Mouse (Mus musculus): ENCODE measurements around the gene Upk3a.

The Upk3a gene

DNA sequence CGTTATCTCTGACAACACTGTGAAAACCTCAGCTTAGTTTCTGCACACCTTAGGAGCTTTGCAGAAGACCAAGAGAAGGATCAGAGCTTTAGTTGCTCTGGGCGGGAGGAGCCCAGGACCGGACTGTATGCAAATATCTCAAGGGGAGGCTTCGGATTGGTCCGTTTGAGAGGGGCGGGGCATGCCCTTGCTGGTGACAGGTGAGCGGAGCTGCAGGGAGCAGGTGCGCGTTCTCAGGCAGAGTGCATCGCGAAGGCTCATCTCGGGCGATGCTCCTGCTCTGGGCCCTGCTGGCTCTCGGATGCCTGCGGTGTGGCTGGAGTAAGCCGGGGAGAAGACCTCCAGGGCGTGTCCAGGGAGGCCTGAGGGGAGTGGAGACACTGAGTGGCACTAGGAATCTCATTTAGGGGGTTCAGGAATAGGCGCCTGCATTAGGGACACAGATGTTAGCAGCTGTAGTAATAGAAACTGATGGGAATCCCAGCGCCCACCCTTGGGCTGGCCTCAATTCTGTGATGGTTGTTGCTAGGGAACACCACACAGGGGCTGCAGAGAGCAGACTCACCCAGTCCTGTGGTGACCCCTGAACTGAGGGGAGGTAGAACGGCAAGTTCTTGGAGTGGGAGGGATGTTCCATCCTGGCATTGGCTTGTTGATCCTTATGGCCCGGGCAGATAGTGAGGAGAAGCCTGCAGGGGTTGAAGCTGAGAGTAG lies at the start of gene Upk3a:
TSS of gene Upk3a (plus strand) at position 191 of the 714 bp plus-strand sequence.
- in situ Hi-C loops (cut with MboI; ENCODE audit: low sequenced_read_pairs), result no loop called here

DNA sequence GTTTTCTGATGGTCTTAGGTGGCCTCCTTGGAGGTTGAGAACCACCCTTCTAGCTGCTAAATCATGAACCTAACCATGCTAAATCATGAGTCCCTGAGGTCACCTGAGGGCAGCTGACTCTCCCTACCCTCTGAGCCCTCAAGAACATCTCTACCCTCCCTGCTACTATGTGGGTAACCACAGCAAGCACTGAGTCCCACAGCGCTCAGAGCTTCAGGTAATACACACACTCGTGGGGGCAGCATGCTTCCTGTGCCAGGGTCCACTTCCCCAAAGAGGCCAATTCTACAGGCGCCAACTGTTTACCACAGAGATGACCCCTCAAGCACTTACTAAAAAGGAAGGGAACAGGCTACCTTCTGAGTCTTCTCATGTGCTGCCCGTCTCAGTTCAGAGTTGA lies 48.4 kb upstream of the Upk3a start:
- in situ Hi-C loops (cut with MboI; ENCODE audit: low sequenced_read_pairs), result no loop called here

DNA sequence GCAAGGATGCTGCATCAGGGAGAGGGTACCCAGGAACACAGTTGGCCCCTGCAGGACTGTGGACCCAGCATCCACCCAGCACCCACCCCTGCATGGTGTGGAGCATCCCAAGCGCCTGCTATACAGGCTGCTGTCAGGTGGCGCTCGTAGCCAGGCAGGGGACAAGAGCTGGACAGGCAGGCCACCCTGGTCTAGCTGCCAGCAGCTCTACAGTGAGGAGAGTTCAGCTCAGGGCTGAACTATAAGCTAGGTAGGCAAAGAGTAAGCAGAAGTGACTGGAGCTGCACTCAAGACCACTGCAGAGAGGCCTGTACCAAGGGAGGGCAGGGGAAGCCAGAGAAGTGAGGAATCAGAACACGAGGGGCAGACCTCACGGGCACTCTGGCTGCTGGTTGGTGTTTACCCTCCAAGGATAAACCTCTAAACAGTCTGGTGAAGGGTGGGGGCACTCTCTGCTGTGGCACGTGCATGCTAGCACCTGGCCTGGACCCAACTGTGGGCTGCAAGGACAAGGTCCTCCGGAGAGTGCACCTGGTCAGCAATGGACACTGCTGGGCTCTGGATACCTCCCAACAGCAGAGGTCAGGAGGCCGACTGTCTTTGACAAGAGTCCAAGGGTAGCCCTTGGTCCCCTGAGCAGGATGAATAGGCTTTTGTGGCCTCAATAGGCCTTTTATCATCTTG lies 43.9 kb upstream of the Upk3a start:
- in situ Hi-C loops (cut with MboI; ENCODE audit: low sequenced_read_pairs), result no loop called here

DNA sequence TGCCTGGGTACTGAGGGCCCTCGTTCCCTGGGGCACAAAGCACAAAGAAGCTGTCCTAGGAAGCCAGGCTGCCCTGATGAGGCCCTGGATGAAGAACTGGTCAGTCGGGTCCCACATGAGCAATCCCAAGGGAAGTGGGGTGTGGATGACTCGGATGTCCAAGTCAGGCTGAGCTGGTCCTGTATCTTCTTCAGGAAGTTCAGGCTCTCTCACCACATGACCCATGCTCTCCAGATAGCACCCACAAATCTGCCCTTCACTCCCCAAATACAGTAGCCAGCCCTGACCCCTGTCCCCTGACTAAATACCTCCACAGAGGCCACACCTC lies 43.4 kb upstream of the Upk3a start:
- in situ Hi-C loops (cut with MboI; ENCODE audit: low sequenced_read_pairs), result no loop called here

DNA sequence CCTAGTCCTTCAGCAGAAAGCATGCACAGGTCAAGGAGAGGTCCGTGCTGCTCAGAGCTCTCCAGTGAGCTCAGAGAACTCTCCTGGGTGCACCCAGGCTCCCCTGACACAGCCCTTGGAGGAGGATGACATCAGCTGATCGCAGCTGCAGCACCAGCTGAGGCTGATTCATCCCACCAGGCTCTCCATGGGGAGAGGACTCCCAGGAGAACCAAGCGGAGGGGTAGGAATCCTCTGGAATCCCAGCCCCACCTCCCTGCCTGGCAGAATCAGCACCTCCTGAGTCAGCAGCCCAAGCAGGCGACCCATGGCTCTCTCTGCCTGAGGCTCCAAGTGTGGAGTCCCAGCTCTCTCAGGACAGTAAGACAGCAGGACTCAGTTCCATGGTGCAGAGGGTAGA lies 41.2 kb upstream of the Upk3a start:
- in situ Hi-C loops (cut with MboI; ENCODE audit: low sequenced_read_pairs), result no loop called here

DNA sequence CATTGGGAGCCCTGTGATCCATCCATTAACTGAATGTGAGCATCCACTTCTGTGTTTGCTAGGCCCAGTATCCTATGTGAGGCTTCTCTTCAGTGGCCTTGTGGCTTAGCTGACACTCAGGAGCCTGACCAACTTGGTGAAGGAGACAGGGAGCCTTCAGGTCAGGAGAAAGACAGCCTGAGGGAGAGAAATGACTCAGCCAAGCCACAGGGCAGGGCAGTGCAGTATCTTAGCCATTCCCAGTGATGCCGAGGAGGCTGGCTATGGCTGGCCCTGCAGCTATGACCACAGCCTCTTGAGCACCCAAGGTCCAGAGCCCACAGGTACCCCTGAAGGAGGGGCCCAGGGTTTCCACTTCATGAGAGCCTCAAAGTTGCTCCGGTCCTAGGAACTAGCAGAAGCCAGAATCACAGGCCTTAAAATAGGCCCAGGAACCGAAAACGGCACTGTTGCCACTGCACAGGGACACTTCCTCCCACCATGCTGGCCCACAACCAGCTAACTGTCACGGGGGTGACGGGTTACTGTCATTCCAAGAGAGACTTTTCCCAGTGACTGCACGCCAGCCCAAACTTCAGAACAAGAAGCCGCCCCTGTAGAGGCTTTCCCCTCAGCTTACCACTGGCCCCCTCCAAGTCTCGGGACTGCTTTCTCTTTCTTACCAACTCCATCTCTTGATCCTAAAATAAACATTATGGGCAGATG lies 35.2 kb upstream of the Upk3a start:
- in situ Hi-C loops (cut with MboI; ENCODE audit: low sequenced_read_pairs), result no loop called here

DNA sequence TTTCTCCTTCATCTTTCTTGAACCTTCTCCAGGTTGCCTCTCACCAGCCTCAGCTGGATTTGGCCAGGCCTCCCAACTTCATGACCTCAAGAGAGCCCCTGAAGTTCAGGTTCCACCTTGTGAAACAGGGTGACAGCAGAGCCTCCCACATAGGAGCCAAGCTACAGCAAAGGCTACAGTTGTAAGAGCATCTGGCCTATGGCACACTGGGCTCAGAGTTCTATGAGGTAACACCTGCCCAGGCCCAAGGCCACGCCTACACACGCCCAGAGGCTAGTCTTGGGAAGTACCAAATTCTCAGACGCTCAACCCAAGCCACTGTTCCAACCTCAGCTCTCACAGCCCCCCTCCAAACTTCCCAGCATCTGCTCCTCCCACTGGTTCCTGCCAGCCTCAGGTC lies 34.1 kb upstream of the Upk3a start:
- in situ Hi-C loops (cut with MboI; ENCODE audit: low sequenced_read_pairs), result no loop called here

DNA sequence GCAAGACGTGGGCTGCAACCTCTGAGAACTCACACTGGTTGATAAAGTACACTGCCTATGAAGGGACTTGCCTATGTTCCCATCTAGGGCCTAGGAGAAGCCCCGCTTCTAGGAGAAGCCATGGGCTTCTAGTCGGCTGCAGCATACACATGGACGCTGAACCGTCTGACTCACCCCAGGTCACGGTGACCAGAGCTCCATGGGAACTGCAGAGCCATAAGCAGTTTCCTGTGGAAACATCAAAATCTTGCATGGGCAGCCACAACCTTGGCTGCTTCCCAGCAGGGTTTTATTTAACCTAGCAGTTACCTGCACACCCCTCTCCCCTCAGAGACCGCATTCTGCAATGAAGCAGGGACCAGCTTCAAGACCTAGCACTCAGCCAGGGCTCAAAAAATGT lies 33.2 kb upstream of the Upk3a start:
- in situ Hi-C loops (cut with MboI; ENCODE audit: low sequenced_read_pairs), result no loop called here

DNA sequence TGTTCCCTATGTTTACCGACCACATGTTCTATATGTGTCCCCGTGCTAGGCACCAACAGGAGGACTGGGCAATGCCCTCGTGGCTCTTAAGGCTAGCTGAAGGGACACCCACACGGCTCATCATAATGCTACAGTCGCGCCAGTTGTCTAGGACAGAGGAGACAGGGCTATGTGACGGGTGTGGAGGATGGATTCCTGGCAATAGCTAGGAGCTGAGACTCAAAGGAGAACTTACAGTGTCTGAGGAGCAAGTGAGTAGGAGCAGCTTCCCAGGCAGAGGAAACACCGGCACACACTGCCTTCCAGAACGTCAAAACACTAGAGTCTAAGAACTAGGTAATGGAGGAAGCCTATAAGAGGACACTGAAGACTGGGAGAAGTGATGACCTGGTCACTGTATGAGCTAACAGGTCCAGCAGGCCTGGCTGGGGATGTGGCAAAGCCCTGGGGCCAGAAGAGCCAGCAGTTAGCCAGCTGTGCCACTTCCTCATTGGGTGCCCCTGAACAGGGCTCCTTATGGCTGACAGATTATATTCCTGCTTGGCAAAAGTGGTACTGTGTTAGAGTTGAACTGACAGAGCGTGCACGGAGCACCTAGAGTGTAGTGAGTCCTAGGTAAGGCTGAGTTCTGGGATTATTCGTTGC lies 31.3 kb upstream of the Upk3a start:
- in situ Hi-C loops (cut with MboI; ENCODE audit: low sequenced_read_pairs), result no loop called here

DNA sequence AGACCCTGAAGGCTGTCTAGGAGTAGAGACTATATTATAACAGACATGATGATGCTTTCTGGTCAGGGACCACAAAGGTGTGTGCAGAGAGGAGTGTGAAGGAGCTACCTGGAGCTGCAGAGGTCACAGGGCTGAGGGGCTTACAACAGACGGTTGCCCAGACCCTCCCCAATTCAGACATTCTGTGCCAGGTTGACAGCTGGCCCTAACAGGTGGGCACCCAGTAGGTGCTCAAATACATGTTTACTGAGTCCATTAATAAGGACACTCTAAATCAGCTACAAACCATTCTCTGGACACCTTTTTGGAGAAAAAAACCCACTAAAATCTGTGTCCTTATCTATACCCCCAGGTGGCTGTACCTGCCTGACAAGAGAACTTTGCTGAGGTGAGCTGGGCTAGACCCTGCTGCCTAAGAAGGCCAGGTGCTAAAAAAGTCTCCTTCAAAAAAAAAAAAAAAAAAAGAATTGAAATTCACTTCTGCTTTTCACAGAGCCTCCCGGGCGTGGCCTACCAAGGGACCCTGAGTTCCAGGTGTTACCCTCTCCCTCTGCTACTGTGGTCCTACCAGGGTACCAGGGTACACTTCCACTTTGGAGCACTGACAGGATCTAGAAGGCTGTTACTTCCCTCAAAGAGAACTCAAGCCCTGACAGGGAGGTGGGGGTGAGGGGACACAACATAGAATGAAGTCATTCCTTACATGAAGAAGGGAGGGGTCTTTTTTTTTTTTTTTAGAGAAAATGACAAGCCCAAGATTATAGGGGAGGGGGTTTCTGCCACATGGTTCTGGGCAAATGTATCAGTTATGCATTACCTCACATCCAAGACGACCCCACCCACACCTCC lies 30.5 kb upstream of the Upk3a start:
- in situ Hi-C loops (cut with MboI; ENCODE audit: low sequenced_read_pairs), result no loop called here

DNA sequence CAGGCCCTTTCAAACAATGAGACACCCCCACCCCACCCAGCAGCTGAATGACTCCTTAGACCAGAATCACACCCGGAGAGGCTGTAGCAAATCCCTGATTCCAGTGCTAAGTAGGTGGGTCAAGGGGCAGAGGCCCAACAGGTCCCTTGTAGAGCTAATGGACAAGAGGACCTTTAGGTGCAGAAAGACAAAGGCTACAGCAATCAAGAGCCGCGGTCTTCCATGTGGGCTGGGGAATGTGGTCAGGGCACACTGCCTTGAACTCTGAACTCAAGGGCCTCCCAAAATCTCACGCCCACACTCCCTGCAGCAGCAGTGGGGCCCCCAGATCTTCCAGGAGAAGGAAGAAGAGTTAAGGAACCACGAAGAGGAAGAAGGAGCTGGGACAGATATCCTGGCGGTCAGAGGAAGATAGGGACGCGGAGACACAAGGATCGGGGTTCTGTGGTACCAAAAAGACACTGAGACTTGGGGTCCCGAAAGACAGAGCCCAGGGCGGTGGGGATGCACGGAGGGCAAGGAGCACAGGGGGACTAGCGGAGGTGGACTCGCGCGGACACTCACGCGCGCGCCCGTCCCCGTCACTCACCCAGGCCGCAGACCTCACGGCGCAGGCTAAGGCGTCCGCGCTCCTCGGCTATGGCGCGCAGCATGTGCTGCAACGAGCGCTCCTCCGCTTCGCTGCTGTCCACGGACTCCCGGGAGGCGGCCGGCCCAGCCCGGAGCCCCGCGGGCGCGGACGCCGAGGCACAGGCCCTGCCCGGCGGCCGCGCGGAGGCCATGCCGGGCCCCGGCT lies 29.7 kb upstream of the Upk3a start:
- in situ Hi-C loops (cut with MboI; ENCODE audit: low sequenced_read_pairs), result no loop called here

DNA sequence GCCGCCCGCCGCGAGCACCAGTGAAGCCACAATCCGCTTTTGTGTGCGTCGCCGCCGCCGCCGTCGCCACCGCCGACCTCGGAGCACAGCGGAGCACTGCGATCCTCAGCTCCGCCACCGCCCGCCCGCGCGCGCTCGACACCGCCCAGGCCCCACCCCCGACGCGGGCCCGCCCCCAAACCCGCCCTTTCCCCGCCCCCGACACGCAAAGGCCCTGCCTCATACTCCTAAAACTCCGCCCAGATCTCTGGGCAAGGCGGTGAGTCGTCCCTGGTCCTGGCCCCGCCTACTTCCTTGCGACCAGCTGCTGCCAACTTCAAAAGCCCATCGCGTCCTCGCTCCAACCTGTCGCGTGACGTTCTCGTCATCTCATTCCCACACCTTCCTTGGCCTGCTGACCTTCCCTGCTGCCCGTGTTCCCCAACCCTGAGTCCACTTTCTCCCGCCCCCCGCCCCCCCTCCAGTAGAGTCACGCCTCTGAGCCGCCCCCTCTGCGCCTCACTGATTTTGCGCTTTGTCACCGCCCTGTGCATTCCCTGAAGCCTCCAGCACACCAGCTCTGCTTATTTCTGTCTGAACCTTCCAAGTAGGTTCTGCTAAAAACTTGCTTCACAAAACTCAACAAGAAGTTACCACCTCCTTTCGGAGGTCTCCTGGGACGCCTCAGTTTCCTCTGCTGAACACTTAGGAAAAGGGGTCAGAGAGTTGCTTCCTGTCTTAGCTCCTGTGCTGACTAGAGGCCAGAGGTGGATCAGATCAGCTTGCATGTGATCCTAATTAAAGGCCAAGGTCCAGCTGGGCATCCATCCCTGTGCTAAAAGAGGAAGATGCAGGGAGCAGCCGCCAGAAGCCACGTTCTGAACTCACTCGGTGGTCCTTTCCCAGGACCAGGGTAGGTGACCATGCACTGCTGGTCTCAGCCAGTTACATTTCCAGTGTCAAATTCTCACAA lies 28.8 kb upstream of the Upk3a start, which contains the start of gene 5031439G07Rik:
TSS of gene 5031439G07Rik (minus strand) at position 678 of the 952 bp plus-strand sequence.
- in situ Hi-C loops (cut with MboI; ENCODE audit: low sequenced_read_pairs), result no loop called here

DNA sequence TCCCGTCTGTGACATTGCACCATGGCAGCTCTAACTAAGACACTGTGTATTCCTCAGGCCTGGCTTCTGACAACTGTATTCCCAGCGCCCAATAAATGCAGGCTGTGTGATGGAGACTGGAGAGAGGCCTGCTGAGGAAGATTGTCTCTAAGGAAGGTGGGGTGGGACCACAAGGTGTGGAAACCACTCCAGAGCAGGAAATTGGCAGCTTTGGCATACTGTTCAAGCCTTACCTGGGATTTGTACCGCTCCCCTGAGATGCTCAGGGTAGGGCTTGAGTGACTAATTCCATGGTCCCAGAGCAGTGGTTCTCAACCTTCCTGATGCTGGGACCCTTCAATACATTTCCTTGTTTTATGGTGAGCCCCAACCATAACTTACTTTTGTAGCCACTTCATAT lies 27.8 kb upstream of the Upk3a start:
- in situ Hi-C loops (cut with MboI; ENCODE audit: low sequenced_read_pairs), result no loop called here

DNA sequence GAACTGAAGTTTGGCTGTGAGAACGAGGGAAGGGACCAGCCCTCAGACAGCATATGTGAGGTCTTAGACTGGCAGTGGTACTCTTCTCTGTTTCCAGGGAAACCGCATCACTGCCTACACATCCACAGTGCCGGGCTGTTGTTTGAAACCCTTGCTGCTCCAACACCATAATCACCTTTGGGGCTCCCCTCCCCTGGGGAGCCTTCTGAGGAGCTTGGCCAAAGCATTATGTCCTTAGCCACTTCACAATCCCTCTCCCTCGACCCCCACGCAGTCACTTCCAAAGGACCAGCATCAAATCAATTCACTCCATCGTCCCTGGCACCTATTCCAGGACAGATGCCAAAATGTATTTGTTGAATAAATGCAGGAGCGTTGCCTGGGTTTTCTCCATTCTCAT lies 27.2 kb upstream of the Upk3a start:
- in situ Hi-C loops (cut with MboI; ENCODE audit: low sequenced_read_pairs), result no loop called here

DNA sequence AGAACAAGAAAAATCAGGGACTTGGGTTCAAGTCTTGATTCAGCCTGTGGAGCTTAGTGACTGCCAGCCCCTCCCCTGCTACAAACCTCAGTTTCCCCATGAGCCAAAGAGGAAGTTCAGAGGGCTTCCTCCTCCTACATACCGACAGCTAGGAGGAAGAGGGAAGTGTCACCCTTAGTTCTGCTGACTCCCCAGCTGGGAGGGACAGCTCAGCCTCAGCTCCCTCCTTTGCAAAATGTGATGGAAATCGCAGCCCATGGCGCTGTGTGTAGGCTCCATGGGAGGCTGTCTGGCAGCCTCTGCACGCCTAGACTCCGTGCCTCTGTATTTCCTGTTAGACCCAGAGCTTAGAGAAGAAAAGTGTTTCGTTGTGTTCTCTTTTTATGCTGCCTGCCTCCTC lies 22.4 kb upstream of the Upk3a start:
- in situ Hi-C loops (cut with MboI; ENCODE audit: low sequenced_read_pairs), result no loop called here

DNA sequence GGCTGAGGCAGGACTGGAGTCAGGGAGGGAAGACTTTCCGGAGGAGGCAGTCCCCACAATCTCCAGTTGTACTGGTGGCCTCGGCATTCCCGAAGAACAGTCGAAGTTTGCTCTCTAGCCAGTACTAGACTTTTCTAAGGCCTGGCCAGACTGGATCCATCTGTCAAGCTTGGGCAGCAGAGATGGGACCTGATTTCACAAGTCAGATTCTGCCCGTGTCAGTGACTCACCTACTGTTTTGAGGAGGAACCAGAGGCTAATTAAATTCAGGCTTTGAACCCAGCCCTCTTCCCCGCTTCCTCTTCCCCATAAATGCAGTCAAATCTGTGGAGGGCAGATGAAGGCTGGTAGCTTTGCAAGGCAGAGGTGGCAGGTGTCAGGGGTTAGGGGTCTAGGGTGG lies 21.9 kb upstream of the Upk3a start:
- in situ Hi-C loops (cut with MboI; ENCODE audit: low sequenced_read_pairs), result no loop called here

DNA sequence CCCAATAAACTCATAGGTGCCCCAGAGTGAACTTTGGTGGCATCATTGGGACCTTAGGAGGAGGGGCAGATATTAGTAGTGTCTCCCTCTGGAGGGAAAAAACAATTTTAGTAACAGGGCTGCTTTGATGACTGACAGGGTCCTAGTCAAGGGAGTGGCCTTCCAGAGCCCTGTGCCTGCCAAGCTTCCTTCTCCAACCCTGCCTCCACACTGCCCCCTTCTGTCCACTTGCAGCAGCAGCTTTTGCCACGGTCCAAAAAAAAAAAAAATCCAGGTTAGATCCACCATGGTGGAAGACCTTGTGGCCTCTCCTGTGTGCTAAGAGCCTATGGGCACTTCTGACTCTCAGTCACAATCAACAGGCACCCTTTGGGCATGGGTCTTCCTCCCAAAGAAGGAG lies 21.0 kb upstream of the Upk3a start:
- in situ Hi-C loops (cut with MboI; ENCODE audit: low sequenced_read_pairs), result no loop called here

DNA sequence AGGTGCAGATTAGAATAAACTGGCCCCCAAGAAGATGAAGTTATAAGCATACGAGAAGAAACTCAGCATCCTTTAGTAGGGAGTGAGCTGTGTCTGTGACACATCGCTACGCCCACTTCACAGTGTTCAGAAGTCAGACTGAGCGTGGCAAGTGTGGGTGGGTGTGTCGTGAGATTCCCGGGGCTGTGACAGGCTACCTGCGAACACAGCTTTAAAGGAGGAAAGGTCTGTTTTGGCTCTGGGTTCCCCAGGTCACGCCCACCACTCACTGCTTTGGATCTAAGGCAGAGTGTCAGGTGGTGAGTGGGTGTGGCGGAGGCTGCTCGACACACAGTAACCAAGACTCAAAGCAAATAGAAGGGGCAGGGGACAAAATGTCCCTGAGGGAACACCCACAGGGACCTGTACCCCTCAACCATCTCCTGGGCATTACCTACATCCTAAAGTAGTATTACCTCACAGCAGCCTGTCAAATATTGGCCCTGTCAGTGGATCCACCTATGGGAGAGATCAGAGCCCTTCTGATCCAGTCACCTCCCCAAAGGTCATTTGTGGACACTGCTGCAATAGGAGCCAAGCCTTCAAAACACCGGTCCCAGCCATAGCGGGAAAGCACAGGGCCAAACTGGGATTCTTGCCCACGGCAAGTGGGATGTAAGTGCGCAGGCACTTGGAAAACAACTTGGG lies 19.0 kb upstream of the Upk3a start:
- in situ Hi-C loops (cut with MboI; ENCODE audit: low sequenced_read_pairs), result no loop called here
